Mouse (Mus musculus) small intestine, adult 2 months (tissue): Measurements from ENCODE around the gene BC048507.

Experiments used
- CTCF ChIP-seq: fragments of 200-500 bp; IDR thresholded peaks from 2 replicates; pipeline ENCODE4 v1.5.1; 2012; ENCODE audit warnings: low read depth, mild to moderate bottlenecking, control low read depth, inconsistent platforms, low read length, moderate library complexity, mixed read lengths; ENCODE audit not compliant: insufficient replicate concordance, insufficient read length; ENCODE audit errors: extremely low read depth
- POLR2A ChIP-seq: fragments of 200-500 bp; IDR thresholded peaks from 2 replicates; pipeline ENCODE4 v1.6.1; 2012; ENCODE audit warnings: low read depth, mild to moderate bottlenecking, control low read depth, inconsistent platforms, low read length, moderate library complexity

- no peak for TF ChIP-seq POLR2A
- no peak for TF ChIP-seq CTCF
Measured at GRCm38 (mm10) chr13:67818636-67819035, 44.5 kb upstream of the BC048507 start.
